Mouse (Mus musculus) left cerebral cortex, postnatal 10 days (tissue): ENCODE measurements around the gene Gm14214. TPM values are rescaled to one million over a fixed set of nuclear protein-coding genes. Genes with fewer than 3 reads are reported as not detected.

Source experiments
- DNase-seq, 2 experiments: peaks; one replicate each; pipeline ENCODE4 v3.0.0; 2021 to 2022; ENCODE audit warnings: low spot score in 2 of 2, mixed read lengths in 1 of 2; ENCODE audit errors: extremely low spot score in 1 of 2
- intact Hi-C: fragments of 180-260 bp; cut with DNase I; formaldehyde crosslinking; loops from one replicate; pipeline ENCODE4 v1.15.1; 2025
- total RNA-seq, 2 experiments: library from RNA; stranded (reverse); gene quantifications; 2 replicates each; pipeline ENCODE4 v1.2.3; 2021

The Gm14214 gene
- total RNA-seq, 2 experiments from 2014 or later: not detected

DNA sequence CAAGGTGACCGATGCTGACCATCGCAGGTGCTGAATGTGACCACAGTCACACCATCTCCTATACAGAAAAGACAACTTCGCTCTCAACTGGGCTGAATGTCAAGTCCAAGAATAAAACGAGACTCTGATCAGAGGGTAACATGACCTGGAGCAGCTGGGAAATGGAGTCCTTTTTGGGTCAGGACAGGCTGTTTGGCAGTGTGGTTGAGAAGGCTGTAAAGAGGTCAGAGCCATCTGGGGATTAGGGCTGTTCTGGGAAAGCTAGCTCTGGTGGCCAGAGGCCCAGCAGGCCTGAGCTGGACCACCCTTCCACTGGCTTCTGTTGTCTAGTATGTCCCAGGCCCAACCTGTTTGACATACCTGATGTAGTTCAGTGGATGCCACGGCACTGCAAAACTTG is 31.2 kb downstream of the Gm14214 start:
- intact Hi-C loops: no loop called here
- DNase-seq: no peak

DNA sequence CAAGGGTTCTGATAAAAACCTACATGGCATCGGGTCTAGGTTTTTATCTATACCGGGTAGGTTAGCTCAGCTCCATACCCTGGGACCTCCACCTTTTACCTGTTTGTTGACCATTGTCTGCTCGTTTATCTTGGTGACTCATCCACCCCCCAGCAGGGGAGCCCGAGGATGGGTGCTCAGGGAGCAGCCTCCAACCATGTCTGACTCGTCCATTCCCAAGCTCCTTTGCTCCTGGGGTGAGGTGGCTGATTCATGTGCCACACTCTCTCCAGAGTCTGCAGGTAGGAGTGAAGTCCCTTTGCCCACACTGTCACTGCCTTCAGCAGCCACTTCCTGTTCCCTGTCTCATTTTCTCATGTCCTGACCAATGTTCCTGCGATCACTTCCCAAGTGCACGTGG is 33.8 kb downstream of the Gm14214 start:
- intact Hi-C loops: no loop called here
- no peak for DNase-seq

DNA sequence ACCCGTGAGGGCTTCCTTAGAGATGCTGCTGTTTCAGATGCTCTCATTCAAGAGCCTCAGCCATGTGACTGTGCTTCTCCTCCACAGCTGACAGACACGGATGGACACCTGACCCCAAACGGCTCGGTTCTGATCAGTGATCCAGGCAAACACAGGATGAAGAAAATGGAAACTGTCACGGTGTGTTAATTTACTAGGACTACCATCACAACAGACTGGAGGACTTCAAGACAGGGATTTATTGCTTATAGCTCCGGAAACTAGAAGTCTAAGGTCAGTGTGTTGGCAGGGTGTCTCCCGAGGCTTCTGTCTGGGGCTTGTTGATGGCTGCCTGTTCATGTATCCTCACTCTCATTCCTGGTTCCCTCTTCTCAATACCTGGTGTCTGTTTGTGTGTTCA is 34.4 kb downstream of the Gm14214 start:
- DNase-seq: no peak
- intact Hi-C loops: no loop called here

DNA sequence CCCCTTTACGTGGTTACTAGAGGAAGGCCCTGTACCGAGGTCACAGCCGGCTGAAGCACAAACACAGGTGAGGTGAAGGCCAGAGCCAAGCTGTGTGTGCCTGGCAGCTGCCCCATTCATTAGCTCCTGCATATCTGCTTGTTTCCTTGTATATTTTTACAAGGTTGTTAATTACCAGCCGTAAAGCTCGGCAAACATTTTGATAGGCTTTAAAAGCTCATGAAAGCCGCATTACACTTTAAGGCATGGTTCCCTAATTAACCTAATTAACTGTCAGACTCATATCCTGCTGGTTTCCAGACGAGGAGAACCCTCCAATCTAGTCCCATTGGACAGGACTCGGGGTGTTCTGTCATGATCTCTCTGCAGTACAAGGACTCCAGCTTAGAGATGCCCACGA is 34.9 kb downstream of the Gm14214 start:
- intact Hi-C loops: no loop called here
- no peak for DNase-seq

GRCm38 (mm10) chr2:154732503-154733141 is 37.2 kb downstream of the Gm14214 start:
- no peak for DNase-seq
- intact Hi-C loops: no loop called here

DNA sequence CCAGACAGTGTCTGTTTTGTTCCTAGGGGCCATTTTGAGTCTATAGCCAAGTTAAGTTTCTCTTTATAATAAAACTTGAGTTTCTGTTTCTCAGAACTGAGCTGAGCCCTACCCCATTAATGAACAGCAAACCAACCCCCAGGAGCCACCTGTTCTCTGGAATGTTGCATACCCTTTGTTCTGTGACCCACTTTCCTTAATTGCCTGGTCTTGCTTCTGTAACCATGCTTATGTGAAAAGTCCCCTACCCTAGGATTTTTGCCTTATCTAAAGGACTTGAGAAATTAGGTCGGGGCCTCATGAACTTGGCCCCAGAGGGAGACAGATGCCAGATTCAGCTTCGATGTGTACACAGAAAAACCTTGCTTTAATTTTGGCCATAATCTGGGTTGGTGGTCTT is 37.9 kb downstream of the Gm14214 start:
- intact Hi-C loops: no loop called here

DNA sequence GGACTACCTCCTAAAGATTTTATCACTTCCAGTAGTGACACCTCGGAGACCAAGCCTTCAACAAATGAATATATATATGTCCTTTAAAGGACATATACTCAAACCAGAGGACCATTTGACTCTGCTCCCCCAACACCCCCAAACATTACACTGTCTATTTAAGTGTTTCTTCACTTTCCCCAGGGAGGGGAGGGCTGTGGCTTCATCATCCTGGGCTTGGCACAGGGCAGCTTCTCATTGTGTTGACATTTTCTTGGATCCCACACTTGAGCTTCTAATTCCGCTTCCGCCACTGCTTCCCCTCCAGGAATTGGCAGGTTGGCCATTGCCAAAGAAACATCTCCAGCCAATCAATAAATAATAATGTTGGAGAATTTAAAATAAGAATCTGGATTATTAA is 39.0 kb downstream of the Gm14214 start:
- intact Hi-C loops: no loop called here
- DNase-seq: no peak

More for the DNA sequence above, 37.9 kb downstream of the Gm14214 start:
- no peak for DNase-seq

DNA sequence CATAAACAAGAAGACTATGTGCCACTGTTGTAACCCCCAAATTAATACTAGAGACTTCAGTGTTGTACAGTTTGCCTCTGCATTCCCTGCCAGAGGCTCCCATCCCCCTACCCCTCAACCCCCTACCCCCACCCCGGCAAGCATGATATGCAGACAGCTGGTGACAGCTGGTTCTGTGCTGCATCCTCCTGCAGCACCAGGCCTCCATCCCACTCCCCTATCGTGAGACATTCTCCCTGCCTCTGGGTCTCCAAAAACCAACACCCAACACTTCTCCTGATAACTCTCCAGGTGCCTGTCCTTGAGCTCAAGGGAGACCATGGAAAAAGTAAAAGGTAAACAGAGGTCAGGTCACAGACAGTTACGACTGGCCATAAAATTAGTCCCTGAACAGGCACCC is 40.1 kb downstream of the Gm14214 start:
- intact Hi-C loops: no loop called here
- no peak for DNase-seq

DNA sequence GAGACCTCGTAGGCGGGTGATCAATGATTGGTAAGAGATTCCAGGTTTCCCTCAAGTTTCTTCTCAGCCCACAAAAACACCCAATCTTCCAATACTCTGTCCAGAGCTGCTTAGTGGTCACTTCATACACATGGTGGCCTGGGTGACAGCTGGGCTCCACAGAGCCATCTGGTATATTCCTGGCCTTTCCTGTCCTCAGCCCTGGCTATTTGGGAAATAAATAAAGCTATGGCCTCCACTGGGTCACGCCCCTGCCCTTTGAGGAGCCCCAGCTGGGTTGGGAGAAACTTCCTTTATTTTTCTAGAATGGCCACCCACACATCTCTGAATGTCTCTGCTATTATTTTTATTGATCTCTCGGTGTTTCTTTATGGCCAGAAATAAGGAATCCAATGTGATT is 46.4 kb downstream of the Gm14214 start:
- intact Hi-C loops: no loop called here
- no peak for DNase-seq

DNA sequence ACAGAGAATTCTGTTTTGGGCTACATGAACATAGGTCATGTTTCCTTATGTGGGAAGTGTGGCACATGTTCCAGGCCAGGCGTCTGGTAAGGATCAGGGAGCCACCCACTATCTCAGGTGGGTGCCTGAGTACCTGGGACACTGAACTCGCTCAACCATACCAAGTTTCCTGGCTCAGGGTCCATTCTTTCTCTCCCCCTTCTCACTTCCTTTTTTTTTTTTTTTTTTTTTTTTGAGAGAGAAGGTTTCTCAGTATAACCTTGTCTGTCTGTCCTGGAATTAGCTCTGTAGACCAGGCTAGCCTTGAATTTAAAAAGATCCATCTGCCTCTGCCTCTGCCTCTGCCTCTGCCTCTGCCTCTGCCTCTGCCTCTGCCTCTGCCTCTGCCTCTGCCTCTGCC is 49.5 kb downstream of the Gm14214 start:
- DNase-seq: no peak
- intact Hi-C loops: no loop called here

Other genes starting within 250 kb of the Gm14214 start
- under 1 TPM in 1 of 2 experiments, not detected in 1; 0.71 TPM for gene 1700003F12Rik, start 222.9 kb downstream of the Gm14214 start, total RNA-seq
- not detected for gene Actl10, start 218.3 kb downstream of the Gm14214 start, total RNA-seq
- gene Necab3, start 211.1 kb downstream of the Gm14214 start, total RNA-seq: 10 to 100 TPM; 59.5 to 63.2 TPM
- 10 to 100 TPM; 12.2 to 12.6 TPM for gene E2f1, start 200.1 kb downstream of the Gm14214 start, total RNA-seq
- 10 to 100 TPM; 17.4 to 18.6 TPM for gene Pxmp4, start 166.3 kb downstream of the Gm14214 start, total RNA-seq
- gene Zfp341, start 156.7 kb downstream of the Gm14214 start, total RNA-seq: 10 to 100 TPM; 14.3 to 14.7 TPM
- not detected for gene 4930519P11Rik, start 156.6 kb downstream of the Gm14214 start, total RNA-seq
- 100 to 1,000 TPM; 203 to 210 TPM for gene Chmp4b, start 118.3 kb downstream of the Gm14214 start, total RNA-seq
- 100 to 1,000 TPM in 1 of 2 experiments, 10 to 100 TPM in 1; 93.6 to 104 TPM for gene Raly, start 21.1 kb upstream of the Gm14214 start, total RNA-seq
- under 1 TPM in 1 of 2 experiments, not detected in 1; 0.77 TPM for gene a, start 21.4 kb upstream of the Gm14214 start, total RNA-seq
- gene Eif2s2, start 122.9 kb upstream of the Gm14214 start, total RNA-seq: 10 to 100 TPM; 75.2 to 75.8 TPM
- gene Gm14226, start 248.2 kb upstream of the Gm14214 start, total RNA-seq: under 1 TPM; 0.11 to 0.16 TPM